Mouse (Mus musculus): ENCODE measurements around the gene Nsdhl. TPM values are rescaled to one million over a fixed set of nuclear protein-coding genes. Genes with fewer than 3 reads are reported as not detected.
A peak's percentile ranks its signal among the peaks of the same experiment; 100 is the strongest.

Gene Nsdhl
- polyA plus RNA-seq (2016; fragmentation: Nextera tagmentation; extraction: Ambion mirVana), result 21.0 and 24.4 TPM in 2 replicates

GRCm38 (mm10) chrX:72917884-72918681, at the start of gene Nsdhl, which contains the start of gene Cetn2:
TSS of gene Nsdhl (plus strand) at chrX:72918557.
TSS of gene Cetn2 (minus strand) at chrX:72918411.
- Histone ChIP-seq H3K4me1 (peaks cover 6% of the 10 kb centered on the region; the same call in 1 of the 2 replicates), H3K27ac (peak within 1 kb of the TSS; percentile 72), H3K9ac (peak within 1 kb of the TSS; percentile 76), H3K9me3 (replicated peaks) (no peaks in the 10 kb centered on the region), H3K27me3 (replicated peaks) (no peaks in the 10 kb centered on the region), H3K4me3 (peak within 1 kb of the TSS; percentile 70), H3K36me3 (no peaks in the 10 kb centered on the region), H3K4me2 (peak within 1 kb of the TSS; percentile 73)
- ATAC-seq, result peak; percentile 98
- WGBS (ENCODE audit: insufficient replicate concordance), result 10% methylated on average over 40 of the region's 41 CpGs

DNA sequence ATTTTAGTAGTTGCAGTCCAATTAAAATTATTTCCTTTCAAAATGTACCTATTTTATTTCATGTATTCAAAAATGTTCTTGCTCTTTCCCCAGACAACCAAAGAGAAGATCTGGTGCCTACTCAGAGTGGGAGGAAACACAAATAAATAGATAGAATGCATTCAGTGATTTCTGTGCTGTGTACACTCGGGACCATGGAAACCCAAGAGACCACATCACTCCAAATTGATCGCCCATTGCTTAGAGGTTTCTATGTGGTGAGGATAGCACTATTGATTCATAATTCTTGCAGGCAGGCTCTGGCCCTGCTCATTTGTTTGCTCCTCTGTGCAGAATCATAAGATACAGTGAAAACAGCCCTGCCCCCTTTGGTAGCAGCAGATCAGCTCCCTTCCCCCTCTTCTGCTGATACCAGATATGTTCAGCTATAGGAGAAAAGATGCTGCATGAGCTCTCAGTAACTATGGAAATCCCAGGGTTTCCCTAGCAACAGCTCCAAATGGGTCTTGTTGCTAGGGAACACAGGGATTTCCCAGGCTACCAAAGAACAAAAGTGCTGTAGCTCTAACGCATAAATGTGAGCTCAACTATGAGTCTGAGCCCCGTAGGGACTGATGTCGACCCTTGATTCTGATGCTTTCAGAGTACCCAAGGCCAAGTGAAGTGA, 22.8 kb upstream of the Nsdhl start:
- H3K4me1 ChIP-seq, result no peaks in the 10 kb centered on the region
- WGBS (ENCODE audit: insufficient replicate concordance), result 66% methylated on average over 5 of the region's 5 CpGs
- H3K9me3 ChIP-seq (replicated peaks), result no peaks in the 10 kb centered on the region
- no peak overlapping the region for H3K9ac ChIP-seq
- no peaks in the 10 kb centered on the region for H3K36me3 ChIP-seq
- no peaks in the 10 kb centered on the region for H3K27me3 ChIP-seq (replicated peaks)
- H3K4me2 ChIP-seq, result no peak overlapping the region
- H3K4me3 ChIP-seq, result no peak overlapping the region
- no peak overlapping the region for H3K27ac ChIP-seq
- ATAC-seq, result no peak

DNA sequence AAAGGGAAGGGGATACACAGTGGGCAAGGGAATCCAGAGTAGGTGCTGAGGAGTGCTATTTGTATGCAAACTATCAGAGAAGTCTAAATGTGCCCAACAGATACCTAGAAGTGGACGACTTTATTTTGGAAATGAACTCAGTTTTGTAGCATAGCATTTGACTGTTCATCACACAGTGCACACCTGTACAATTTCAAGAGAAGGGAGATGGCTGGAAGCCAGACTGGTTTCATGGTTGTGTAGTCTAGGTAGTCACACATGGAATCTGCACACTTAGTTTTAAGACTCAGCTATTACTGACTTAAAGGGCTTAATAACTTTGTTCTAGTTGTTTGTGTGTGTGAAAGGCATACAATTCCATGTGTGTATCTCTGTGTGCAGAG, 22.3 kb upstream of the Nsdhl start:
- Histone ChIP-seq H3K27ac (no peak overlapping the region), H3K36me3 (no peaks in the 10 kb centered on the region), H3K4me2 (no peak overlapping the region), H3K4me1 (no peaks in the 10 kb centered on the region), H3K4me3 (no peak overlapping the region), H3K27me3 (replicated peaks) (no peaks in the 10 kb centered on the region), H3K9ac (no peak overlapping the region), H3K9me3 (replicated peaks) (no peaks in the 10 kb centered on the region)
- 56% methylated on average over 1 of the region's 1 CpGs for WGBS (ENCODE audit: insufficient replicate concordance)
- no peak for ATAC-seq

- H3K4me1 ChIP-seq, result no peaks in the 10 kb centered on the region
- 0 out of 2 replicates have a peak, but pooled peaks cover 3% of the 10 kb centered on the region for H3K27me3 ChIP-seq (replicated peaks)
- H3K36me3 ChIP-seq, result no peaks in the 10 kb centered on the region
- no peak overlapping the region for H3K4me3 ChIP-seq
- H3K4me2 ChIP-seq, result no peak overlapping the region
- H3K9ac ChIP-seq, result no peak overlapping the region
- H3K9me3 ChIP-seq (replicated peaks), result no peaks in the 10 kb centered on the region
- no peak overlapping the region for H3K27ac ChIP-seq
- no peak for ATAC-seq
- WGBS (ENCODE audit: insufficient replicate concordance), result 31% methylated on average over 1 of the region's 1 CpGs
Observed at GRCm38 (mm10) chrX:72902530-72902929, 15.8 kb upstream of the Nsdhl start.

GRCm38 (mm10) chrX:72907619-72908403, 10.5 kb upstream of the Nsdhl start:
- ATAC-seq, result no peak

DNA sequence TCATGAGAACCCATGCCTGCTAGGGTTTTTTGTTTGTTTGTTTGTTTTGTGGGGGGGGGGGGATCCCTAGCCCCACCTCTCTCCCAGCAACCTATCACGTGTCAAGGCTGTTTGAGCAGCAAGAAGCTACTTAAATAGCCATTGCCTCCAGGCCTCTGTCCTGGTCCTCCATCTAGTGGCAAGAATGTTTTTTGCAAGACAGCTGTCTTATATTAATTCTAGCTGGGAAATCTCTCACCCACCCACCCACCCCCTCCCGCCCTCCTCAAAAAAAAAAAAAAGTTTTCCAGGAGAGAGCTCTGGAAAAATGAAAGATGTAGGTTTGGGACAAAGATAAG, 10.0 kb upstream of the Nsdhl start:
- no peak overlapping the region for H3K4me3 ChIP-seq
- H3K27ac ChIP-seq, result no peak overlapping the region
- 21% methylated on average over 2 of the region's 2 CpGs for WGBS (ENCODE audit: insufficient replicate concordance)
- no peaks in the 10 kb centered on the region for H3K36me3 ChIP-seq
- H3K27me3 ChIP-seq (replicated peaks), result 0 out of 2 replicates have a peak, but pooled peaks cover 3% of the 10 kb centered on the region
- no peak overlapping the region for H3K9ac ChIP-seq
- no peaks in the 10 kb centered on the region for H3K9me3 ChIP-seq (replicated peaks)
- H3K4me2 ChIP-seq, result no peak overlapping the region
- no peaks in the 10 kb centered on the region for H3K4me1 ChIP-seq
- ATAC-seq, result no peak

More at GRCm38 (mm10) chrX:72907619-72908403, 10.5 kb upstream of the Nsdhl start:
- no peak overlapping the region for H3K4me3 ChIP-seq
- no peaks in the 10 kb centered on the region for H3K4me1 ChIP-seq
- H3K9me3 ChIP-seq (replicated peaks), result no peaks in the 10 kb centered on the region
- H3K27ac ChIP-seq, result no peak overlapping the region
- no peak overlapping the region for H3K4me2 ChIP-seq
- H3K9ac ChIP-seq, result no peak overlapping the region
- 0 out of 2 replicates have a peak, but pooled peaks cover 3% of the 10 kb centered on the region for H3K27me3 ChIP-seq (replicated peaks)
- 74% methylated on average over 6 of the region's 6 CpGs for WGBS (ENCODE audit: insufficient replicate concordance)
- no peaks in the 10 kb centered on the region for H3K36me3 ChIP-seq

- Histone ChIP-seq H3K4me1 (no peaks in the 10 kb centered on the region), H3K27me3 (replicated peaks) (no peaks in the 10 kb centered on the region), H3K9ac (no peak overlapping the region), H3K27ac (no peak overlapping the region), H3K9me3 (replicated peaks) (no peaks in the 10 kb centered on the region), H3K36me3 (no peaks in the 10 kb centered on the region), H3K4me2 (no peak overlapping the region), H3K4me3 (no peak overlapping the region)
- ATAC-seq, result no peak
- 50% methylated on average over 1 of the region's 1 CpGs for WGBS (ENCODE audit: insufficient replicate concordance)
Observed at GRCm38 (mm10) chrX:72911611-72912010, 6.7 kb upstream of the Nsdhl start.

DNA sequence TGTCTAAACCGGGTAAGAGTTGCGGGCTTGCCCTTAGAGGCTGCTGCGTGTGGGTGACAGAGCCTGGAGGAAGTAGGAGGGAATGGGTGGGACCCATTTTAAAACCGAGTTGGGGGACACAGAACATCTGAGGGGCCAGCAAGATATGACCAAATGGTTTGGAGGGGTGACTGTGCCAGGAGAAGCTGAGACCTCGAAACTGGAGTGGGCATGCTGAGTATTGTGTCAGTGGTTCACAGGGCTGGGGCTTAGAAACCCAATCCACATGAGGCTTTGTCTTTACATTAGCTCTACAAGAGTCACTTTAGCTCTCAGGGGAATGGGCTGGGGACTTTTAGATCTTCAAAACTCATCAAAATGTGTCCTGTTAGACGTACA, 314 bp downstream of the Nsdhl start:
- Histone ChIP-seq H3K27me3 (replicated peaks) (no peaks in the 10 kb centered on the region), H3K4me1 (peaks cover 6% of the 10 kb centered on the region; the same call in 1 of the 2 replicates), H3K36me3 (peaks cover under 1% of the 10 kb centered on the region; the same call in 1 of the 2 replicates), H3K4me2 (peak overlapping the region; percentile 73), H3K4me3 (peak overlapping the region; percentile 70), H3K9me3 (replicated peaks) (no peaks in the 10 kb centered on the region), H3K27ac (peak overlapping the region; percentile 72), H3K9ac (peak overlapping the region; percentile 76)
- 12% methylated on average over 6 of the region's 6 CpGs for WGBS (ENCODE audit: insufficient replicate concordance)
- ATAC-seq, result no peak

DNA sequence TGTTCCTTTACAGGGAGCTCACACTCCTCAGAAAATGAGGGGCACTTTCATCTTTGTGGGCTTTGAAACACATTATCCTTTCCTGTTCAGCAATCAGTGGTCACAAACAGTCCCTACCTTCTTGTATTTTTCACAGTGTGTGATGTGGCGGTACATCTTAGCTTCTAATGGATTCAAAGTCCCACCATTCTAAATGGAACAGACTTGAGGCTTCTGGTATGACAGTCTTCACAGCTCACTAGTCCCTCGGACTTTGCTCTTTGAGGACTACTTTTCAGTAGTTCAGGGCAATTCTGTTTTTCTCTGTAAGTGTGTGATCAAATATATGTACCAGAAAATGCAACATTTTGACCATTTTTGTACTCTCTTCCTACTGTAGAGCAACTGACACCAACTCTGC, 3.0 kb downstream of the Nsdhl start:
- H3K27ac ChIP-seq, result no peak overlapping the region
- peaks cover 9% of the 10 kb centered on the region for H3K36me3 ChIP-seq
- H3K4me1 ChIP-seq, result peaks cover 6% of the 10 kb centered on the region; the same call in 1 of the 2 replicates
- ATAC-seq, result no peak
- WGBS (ENCODE audit: insufficient replicate concordance), result 76% methylated on average over 2 of the region's 2 CpGs
- no peak overlapping the region for H3K4me3 ChIP-seq
- H3K4me2 ChIP-seq, result no peak overlapping the region
- H3K9ac ChIP-seq, result no peak overlapping the region
- no peaks in the 10 kb centered on the region for H3K9me3 ChIP-seq (replicated peaks)
- no peaks in the 10 kb centered on the region for H3K27me3 ChIP-seq (replicated peaks)

DNA sequence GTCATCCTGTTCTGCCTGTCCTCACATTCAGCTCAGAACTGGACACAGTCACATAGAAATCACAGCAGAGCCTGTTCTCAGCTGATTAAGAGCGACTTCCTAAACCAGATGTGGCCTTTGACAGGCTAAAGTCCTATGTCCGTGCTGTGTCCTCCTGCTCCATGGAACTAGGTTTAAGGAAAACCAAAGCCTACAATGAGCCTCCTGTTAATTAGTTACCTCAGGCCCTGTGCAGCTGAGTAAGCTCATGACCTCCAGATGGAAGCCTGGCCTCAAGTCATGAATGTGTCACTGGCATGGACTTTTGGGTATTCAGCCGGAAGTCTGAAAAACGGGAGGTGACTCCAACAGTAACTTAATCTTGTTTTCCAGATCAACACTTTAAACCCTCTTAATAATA, 35.1 kb downstream of the Nsdhl start:
- Histone ChIP-seq H3K36me3 (peaks cover 53% of the 10 kb centered on the region), H3K27ac (no peak overlapping the region), H3K4me1 (no peaks in the 10 kb centered on the region), H3K4me3 (no peak overlapping the region), H3K9ac (no peak overlapping the region), H3K27me3 (replicated peaks) (no peaks in the 10 kb centered on the region), H3K9me3 (replicated peaks) (no peaks in the 10 kb centered on the region), H3K4me2 (no peak overlapping the region)
- ATAC-seq, result no peak
- WGBS (ENCODE audit: insufficient replicate concordance), result 84% methylated on average over 4 of the region's 4 CpGs

DNA sequence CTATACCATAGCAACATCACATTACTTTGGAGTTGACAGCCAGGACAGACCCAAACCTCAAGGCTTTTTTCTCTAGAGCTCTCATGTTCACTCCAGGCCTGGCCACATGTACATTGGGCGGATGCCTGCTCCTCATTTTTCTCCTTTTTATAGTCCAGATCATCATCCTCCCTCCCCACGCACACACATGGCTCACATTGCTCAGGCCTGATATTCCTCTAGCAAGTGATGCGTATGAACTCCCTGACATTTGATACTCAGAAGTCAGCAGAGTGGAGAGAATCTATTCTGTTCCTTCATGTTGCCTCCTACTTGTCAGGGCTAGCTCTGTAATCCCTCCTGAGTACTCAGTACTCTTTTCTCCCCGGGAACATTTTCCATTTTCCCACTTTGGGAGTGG, 38.1 kb downstream of the Nsdhl start:
- no peak for ATAC-seq
- Histone ChIP-seq H3K9ac (no peak overlapping the region), H3K4me1 (no peaks in the 10 kb centered on the region), H3K27me3 (replicated peaks) (no peaks in the 10 kb centered on the region), H3K9me3 (replicated peaks) (no peaks in the 10 kb centered on the region), H3K27ac (no peak overlapping the region), H3K36me3 (peaks cover 39% of the 10 kb centered on the region), H3K4me3 (no peak overlapping the region), H3K4me2 (no peak overlapping the region)
- 82% methylated on average over 4 of the region's 4 CpGs for WGBS (ENCODE audit: insufficient replicate concordance)

DNA sequence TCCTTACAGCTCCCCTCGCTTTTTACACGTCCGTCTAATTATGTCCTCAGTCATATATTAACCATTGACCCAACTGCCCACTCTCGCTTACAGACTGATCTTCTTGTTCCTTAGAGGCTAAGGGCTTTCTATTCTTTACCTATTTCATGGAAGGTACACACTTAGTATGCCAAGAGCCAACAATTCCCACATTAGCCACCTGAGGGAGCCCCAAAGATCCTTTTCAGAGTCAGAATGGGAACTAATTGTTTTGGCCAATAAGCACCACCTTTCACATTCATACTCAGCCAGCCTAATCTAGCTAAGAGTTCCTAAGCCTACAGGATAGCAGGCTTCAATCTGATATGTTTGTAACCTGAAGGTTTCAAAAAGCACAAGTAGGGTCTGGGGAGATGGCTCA, 42.1 kb downstream of the Nsdhl start:
- Histone ChIP-seq H3K36me3 (peaks cover 24% of the 10 kb centered on the region), H3K9ac (no peak overlapping the region), H3K27me3 (replicated peaks) (no peaks in the 10 kb centered on the region), H3K4me3 (no peak overlapping the region), H3K4me1 (no peaks in the 10 kb centered on the region), H3K4me2 (no peak overlapping the region), H3K27ac (no peak overlapping the region), H3K9me3 (replicated peaks) (no peaks in the 10 kb centered on the region)
- 82% methylated on average over 4 of the region's 4 CpGs for WGBS (ENCODE audit: insufficient replicate concordance)
- no peak for ATAC-seq

Measured in liver, embryonic 12.5 days (tissue).